Comparison of ENCODE assay signal across 10 mouse cellular contexts in the genomic region with DNA sequence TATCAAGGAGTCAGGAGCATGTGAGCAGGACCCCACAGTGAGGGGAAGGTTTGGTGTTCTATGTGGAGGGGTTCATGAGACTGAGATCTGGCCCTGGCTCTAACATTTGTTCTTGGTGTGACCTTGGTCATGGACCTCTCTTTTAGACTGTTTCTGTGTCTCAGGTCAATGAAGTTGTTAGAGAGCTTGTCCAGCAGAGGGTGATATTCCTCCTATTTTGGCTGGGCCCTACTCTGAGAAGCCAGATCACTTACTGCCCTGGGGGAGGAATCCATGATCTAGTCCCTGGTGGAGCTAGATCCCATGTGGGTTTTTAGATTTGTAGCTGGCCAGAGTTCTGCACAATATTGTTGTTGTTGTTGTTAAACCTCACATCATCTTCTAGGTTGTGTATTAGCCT. TPM values are rescaled to one million over a fixed set of nuclear protein-coding genes. Genes with fewer than 3 reads are reported as not detected.
DNase-seq lines count a peak whose midpoint lies in the region; ATAC-seq and TF ChIP-seq lines count a peak whose summit lies in the region.
"Had no signal": no experiment of that assay in that cellular context is flagged by ENCODE, and none has a peak within 500 bp of the region (broad histone marks: within the 10 kb centered on the region; RNA-seq: fewer than 3 reads in every experiment).

No protein-coding gene starts in this region.

- dilution Hi-C loops in CH12.LX (cut with MboI; ENCODE audit: extremely low pct_ligation_motif_present, extremely low pct_unique_long_range_greater_than_20kb, low sequenced_read_pairs) = no loop called here

- ATAC-seq in hindbrain, embryonic 12.5 days (ENCODE audit: low FRiP score) = no peak
- ATAC-seq in hematopoietic stem cell, adult 5-6 weeks (replicated peaks in 1 of 2; ENCODE audit: insufficient read depth in 1 of 2, low FRiP score in 2 of 2, low TSS enrichment in 1 of 2, low read depth in 1 of 2, poor library complexity in 2 of 2, severe bottlenecking in 2 of 2) = peak; percentile 75 to 79
- no peak; the same call in 1 of the 2 replicates for ATAC-seq in forebrain, embryonic 15.5 days (replicated peaks)

- H3K9ac ChIP-seq in hindbrain, embryonic 12.5 days = no peak overlapping the region
- no peak overlapping the region for H3K9ac ChIP-seq in CH12.LX (ENCODE audit: insufficient read depth, low read depth)
- no peak overlapping the region for H3K9ac ChIP-seq in forebrain, embryonic 15.5 days (replicated peaks)
- H3K9ac ChIP-seq: midbrain, embryonic 12.5 days had no signal

- H3K36me3 ChIP-seq in hindbrain, embryonic 10.5 days = no peaks in the 10 kb centered on the region
- no peaks in the 10 kb centered on the region for H3K36me3 ChIP-seq in hindbrain, embryonic 12.5 days
- H3K36me3 ChIP-seq in CH12.LX (replicated peaks in 1 of 2; ENCODE audit: control insufficient read depth in 1 of 2, insufficient read depth in 1 of 2, low read length in 1 of 2) = no peaks in the 10 kb centered on the region
- H3K36me3 ChIP-seq in splenic B cell, adult 2 months (ENCODE audit: control insufficient read depth, insufficient read depth, low read length, poor library complexity, severe bottlenecking) = no peaks in the 10 kb centered on the region
- H3K36me3 ChIP-seq in forebrain, embryonic 15.5 days = no peaks in the 10 kb centered on the region
- H3K36me3 ChIP-seq: midbrain, embryonic 12.5 days had no signal

- DNase-seq in hindbrain, embryonic 10.5 days (ENCODE audit: low spot score) = peak; percentile 12
- peak; percentile 75 for DNase-seq in CH12.LX (ENCODE audit: extremely low read depth)
- DNase-seq in cerebellum, adult 18-20 months = peak; percentile 13 to 16
- DNase-seq in layer of hippocampus, postnatal 10 days (ENCODE audit: low spot score in 2 of 2) = peak; percentile 13 to 40
- peak; percentile 53 for DNase-seq in splenic B cell, adult 2 months (ENCODE audit: low read depth, low spot score)

- no peaks in the 10 kb centered on the region for H3K4me1 ChIP-seq in hindbrain, embryonic 10.5 days (replicated peaks)
- H3K4me1 ChIP-seq in hindbrain, embryonic 12.5 days = no peaks in the 10 kb centered on the region
- peaks cover 0 to 16% of the 10 kb centered on the region in 2 experiments; a peak in 1 of 4 replicates for H3K4me1 ChIP-seq in CH12.LX (ENCODE audit: control insufficient read depth in 1 of 2, insufficient read depth in 2 of 2)
- no peaks in the 10 kb centered on the region for H3K4me1 ChIP-seq in forebrain, embryonic 15.5 days
- H3K4me1 ChIP-seq: midbrain, embryonic 12.5 days had no signal

- peak; percentile 99 for TF ChIP-seq RAD21 in CH12.LX (IDR thresholded peaks at IDR 0.05; ENCODE audit: low read depth, low read length)

- in situ Hi-C loops in CH12.LX (cut with MboI; ENCODE audit: low pct_ligation_motif_present, low pct_unique_long_range_greater_than_20kb, low sequenced_read_pairs) = loop anchor here (5.0 to 10.0 kb wide), 3 partner anchors 51 to 259 kb away; no protein-coding TSS in a partner anchor

- TF ChIP-seq EP300 in CH12.LX (IDR thresholded peaks at IDR 0.05; ENCODE audit: low read length) = 0 out of 2 replicates have a peak, but pooled peaks have one; percentile 21

- no peak overlapping the region for H3K4me2 ChIP-seq in hindbrain, embryonic 12.5 days (replicated peaks)
- H3K4me2 ChIP-seq in CH12.LX (ENCODE audit: insufficient read depth, low read depth, poor library complexity, severe bottlenecking) = no peak overlapping the region
- no peak overlapping the region for H3K4me2 ChIP-seq in forebrain, embryonic 15.5 days (replicated peaks)
- H3K4me2 ChIP-seq: midbrain, embryonic 12.5 days had no signal

- no peaks in the 10 kb centered on the region for H3K9me3 ChIP-seq in hindbrain, embryonic 10.5 days
- H3K9me3 ChIP-seq in hindbrain, embryonic 12.5 days (replicated peaks) = no peaks in the 10 kb centered on the region
- H3K9me3 ChIP-seq in CH12.LX (replicated peaks; ENCODE audit: low read length) = no peaks in the 10 kb centered on the region
- H3K9me3 ChIP-seq in forebrain, embryonic 15.5 days = no peaks in the 10 kb centered on the region
- H3K9me3 ChIP-seq: midbrain, embryonic 12.5 days had no signal

- peak; percentile 51 to 96 for TF ChIP-seq CTCF in CH12.LX (conservative IDR thresholded peaks at IDR 0.05 in 1 of 2, IDR thresholded peaks at IDR 0.05 in 1 of 2; ENCODE audit: low read depth in 2 of 2, low read length in 2 of 2)

- H3K27me3 ChIP-seq in hindbrain, embryonic 10.5 days (ENCODE audit: insufficient read depth, poor library complexity, severe bottlenecking) = no peaks in the 10 kb centered on the region
- H3K27me3 ChIP-seq in hindbrain, embryonic 12.5 days = no peaks in the 10 kb centered on the region
- no peaks in the 10 kb centered on the region for H3K27me3 ChIP-seq in CH12.LX (replicated peaks)
- H3K27me3 ChIP-seq in splenic B cell, adult 2 months (ENCODE audit: control insufficient read depth, insufficient read depth, low read length, poor library complexity, severe bottlenecking) = no peaks in the 10 kb centered on the region
- H3K27me3 ChIP-seq in forebrain, embryonic 15.5 days = no peaks in the 10 kb centered on the region
- H3K27me3 ChIP-seq: midbrain, embryonic 12.5 days had no signal

- TF ChIP-seq POLR2A in CH12.LX (IDR thresholded peaks at IDR 0.05; ENCODE audit: low read depth, low read length) = no peak

- no peak overlapping the region for H3K27ac ChIP-seq in hindbrain, embryonic 10.5 days
- H3K27ac ChIP-seq in hindbrain, embryonic 12.5 days = no peak overlapping the region
- H3K27ac ChIP-seq in CH12.LX (ENCODE audit: insufficient read depth, low read depth) = no peak overlapping the region
- H3K27ac ChIP-seq in forebrain, embryonic 15.5 days (replicated peaks) = no peak overlapping the region
- H3K27ac ChIP-seq: midbrain, embryonic 12.5 days had no signal

- no peaks in the 10 kb centered on the region for H3K79me2 ChIP-seq in CH12.LX (replicated peaks; ENCODE audit: control insufficient read depth, extremely low read depth, insufficient read depth, poor library complexity, severe bottlenecking)

- no peak overlapping the region for H3K4me3 ChIP-seq in hindbrain, embryonic 10.5 days
- no peak overlapping the region for H3K4me3 ChIP-seq in hindbrain, embryonic 12.5 days
- H3K4me3 ChIP-seq in CH12.LX (replicated peaks in 1 of 3; ENCODE audit: low read depth in 2 of 3, low read length in 2 of 3, poor library complexity in 1 of 3) = no peak overlapping the region
- H3K4me3 ChIP-seq in forebrain, embryonic 15.5 days = no peak overlapping the region
- H3K4me3 ChIP-seq: midbrain, embryonic 12.5 days had no signal

TF ChIP-seq in CH12.LX, 34 proteins besides CTCF, POLR2A, EP300 and RAD21 (continues in another document):
- TF ChIP-seq GABPA (IDR thresholded peaks at IDR 0.05; ENCODE audit: insufficient replicate concordance, low read depth, low read length) (no peak), USF2 (conservative IDR thresholded peaks at IDR 0.05; ENCODE audit: low read depth, low read length) (no peak), SMC3 (IDR thresholded peaks at IDR 0.05; ENCODE audit: low read depth, low read length) (peak; percentile 100), ELF1 (IDR thresholded peaks at IDR 0.05; ENCODE audit: low read depth, low read length) (no peak), UBTF (IDR thresholded peaks at IDR 0.05; ENCODE audit: low read depth, low read length) (no peak), RCOR1 (conservative IDR thresholded peaks at IDR 0.05; ENCODE audit: low read depth, low read length) (no peak), ZC3H11A (IDR thresholded peaks at IDR 0.05; ENCODE audit: low read depth, low read length) (peak; percentile 98), ZMIZ1 (IDR thresholded peaks at IDR 0.05; ENCODE audit: low read depth, low read length) (no peak), MEF2A (IDR thresholded peaks at IDR 0.05; ENCODE audit: borderline replicate concordance, low read depth, low read length) (peak; percentile 48; the same call in 1 of the 2 replicates), SIN3A (IDR thresholded peaks at IDR 0.05; ENCODE audit: low read length) (peak; percentile 70; the same call in 1 of the 2 replicates), JUN (IDR thresholded peaks at IDR 0.05; ENCODE audit: insufficient read depth, low read depth, low read length) (no peak), E2F4 (IDR thresholded peaks at IDR 0.05; ENCODE audit: insufficient replicate concordance, low read depth, low read length) (no peak), ZKSCAN1 (IDR thresholded peaks at IDR 0.05; ENCODE audit: borderline replicate concordance, low read depth, low read length) (no peak), KAT2A (IDR thresholded peaks at IDR 0.05; ENCODE audit: insufficient replicate concordance, low read length) (no peak), MAFK (IDR thresholded peaks at IDR 0.05; ENCODE audit: insufficient replicate concordance, low read length) (no peak), CHD1 (IDR thresholded peaks at IDR 0.05; ENCODE audit: low read depth, low read length) (no peak), HCFC1 (IDR thresholded peaks at IDR 0.05; ENCODE audit: low read depth, low read length) (no peak), POLR2AphosphoS2 (IDR thresholded peaks at IDR 0.05; ENCODE audit: low read depth, low read length) (no peak), PAX5 (IDR thresholded peaks at IDR 0.05; ENCODE audit: low read length) (no peak), JUND (conservative IDR thresholded peaks at IDR 0.05; ENCODE audit: low read depth, low read length) (no peak), MAX (IDR thresholded peaks at IDR 0.05; ENCODE audit: low read length) (no peak), USF1 (IDR thresholded peaks at IDR 0.05; ENCODE audit: low read depth, low read length) (no peak)

RNA-seq across cellular contexts. Expression of a gene that starts 23.0 kb away (rescaled TPM):
- polyA plus RNA-seq in hindbrain, embryonic 10.5 days (2016; fragmentation: Nextera tagmentation; extraction: Ambion mirVana) = not detected in 2 replicates
- not detected in 2 replicates for polyA plus RNA-seq in hindbrain, embryonic 12.5 days (2016; fragmentation: Nextera tagmentation; extraction: Ambion mirVana)
- total RNA-seq in CH12.LX (2012; rRNA removed) (not detected in 2 replicates), CH12.LX (2014; rRNA removed) (not detected in 2 replicates)
- polyA plus RNA-seq in CH12.LX (2012; ENCODE audit: insufficient read length, low read depth) = 0.67 and 0.72 TPM in 2 replicates
- total RNA-seq in hematopoietic stem cell, adult 5-6 weeks (2017) = not detected in 2 replicates
- not detected for total RNA-seq in layer of hippocampus, postnatal 10 days (2021)
- not detected in 2 replicates for polyA plus RNA-seq in forebrain, embryonic 15.5 days (2015; fragmentation: Nextera tagmentation; extraction: Ambion mirVana)
- polyA plus RNA-seq: midbrain, embryonic 12.5 days; testis, adult 2 months had no signal

RNA-seq across cellular contexts. Expression of a gene that starts 58.8 kb away (rescaled TPM):
- polyA plus RNA-seq in hindbrain, embryonic 10.5 days (2016; fragmentation: Nextera tagmentation; extraction: Ambion mirVana) = not detected in 2 replicates
- 0.06 and 0.09 TPM in 2 replicates for polyA plus RNA-seq in hindbrain, embryonic 12.5 days (2016; fragmentation: Nextera tagmentation; extraction: Ambion mirVana)
- total RNA-seq in CH12.LX (2012; rRNA removed) (62.5 and 93.9 TPM in 2 replicates), CH12.LX (2014; rRNA removed) (127 and 139 TPM in 2 replicates)
- 47.0 and 63.3 TPM in 2 replicates for polyA plus RNA-seq in CH12.LX (2012; ENCODE audit: insufficient read length, low read depth)
- total RNA-seq in hematopoietic stem cell, adult 5-6 weeks (2017) = not detected in 2 replicates
- total RNA-seq in layer of hippocampus, postnatal 10 days (2021) = not detected
- polyA plus RNA-seq in forebrain, embryonic 15.5 days (2015; fragmentation: Nextera tagmentation; extraction: Ambion mirVana) = not detected in 2 replicates

Comparison
In these comparisons a context has a peak if more than half of its experiments do, and no peak if none do; other contexts are left out.
1. DNase-seq: peak in every context shown above with its lines; median percentile 75 in CH12.LX; 53 in splenic B cell, adult 2 months; 26 in layer of hippocampus, postnatal 10 days; 14 in cerebellum, adult 18-20 months; 12 in hindbrain, embryonic 10.5 days.
2. ATAC-seq: peak in hematopoietic stem cell, adult 5-6 weeks (2 of 2); none in hindbrain, embryonic 12.5 days (single experiment) and forebrain, embryonic 15.5 days (single experiment).
3. RNA of a gene that starts 58.8 kb away (polyA plus RNA-seq): 47.0 to 63.3 TPM in CH12.LX; 0.06 to 0.09 TPM in hindbrain, embryonic 12.5 days, not detected in hindbrain, embryonic 10.5 days and not detected in forebrain, embryonic 15.5 days; every median in the first group is over 10 times any median in the second.